Mouse (Mus musculus) liver, adult (tissue): ENCODE data around the gene Acads.

Experiments used
- GATA4 ChIP-seq: IDR thresholded peaks from 2 replicates; pipeline ENCODE4 v1.6.1; 2014; ENCODE audit warnings: mild to moderate bottlenecking, low read length; ENCODE audit not compliant: insufficient replicate concordance

Gene Acads

DNA sequence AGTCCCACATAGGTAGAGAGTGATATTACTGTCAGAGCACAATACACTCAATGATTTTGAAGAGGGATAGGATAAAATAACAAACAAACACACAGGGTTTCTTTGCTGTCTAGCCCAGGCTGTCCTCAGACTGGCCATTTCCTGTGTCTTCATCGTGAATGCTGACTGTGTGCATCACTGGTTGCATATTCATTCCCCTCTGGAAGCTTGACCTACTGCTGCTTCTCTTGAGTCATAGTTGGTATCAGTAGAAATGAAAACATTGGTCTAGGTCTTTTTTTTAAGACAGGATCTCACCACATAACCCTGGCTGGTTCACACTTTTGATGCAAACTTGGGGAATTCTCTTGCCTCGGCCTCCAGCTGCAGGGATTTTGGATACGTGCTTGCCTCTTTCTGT, 49.5 kb downstream of the Acads start:
- TF ChIP-seq GATA4, result no peak

DNA sequence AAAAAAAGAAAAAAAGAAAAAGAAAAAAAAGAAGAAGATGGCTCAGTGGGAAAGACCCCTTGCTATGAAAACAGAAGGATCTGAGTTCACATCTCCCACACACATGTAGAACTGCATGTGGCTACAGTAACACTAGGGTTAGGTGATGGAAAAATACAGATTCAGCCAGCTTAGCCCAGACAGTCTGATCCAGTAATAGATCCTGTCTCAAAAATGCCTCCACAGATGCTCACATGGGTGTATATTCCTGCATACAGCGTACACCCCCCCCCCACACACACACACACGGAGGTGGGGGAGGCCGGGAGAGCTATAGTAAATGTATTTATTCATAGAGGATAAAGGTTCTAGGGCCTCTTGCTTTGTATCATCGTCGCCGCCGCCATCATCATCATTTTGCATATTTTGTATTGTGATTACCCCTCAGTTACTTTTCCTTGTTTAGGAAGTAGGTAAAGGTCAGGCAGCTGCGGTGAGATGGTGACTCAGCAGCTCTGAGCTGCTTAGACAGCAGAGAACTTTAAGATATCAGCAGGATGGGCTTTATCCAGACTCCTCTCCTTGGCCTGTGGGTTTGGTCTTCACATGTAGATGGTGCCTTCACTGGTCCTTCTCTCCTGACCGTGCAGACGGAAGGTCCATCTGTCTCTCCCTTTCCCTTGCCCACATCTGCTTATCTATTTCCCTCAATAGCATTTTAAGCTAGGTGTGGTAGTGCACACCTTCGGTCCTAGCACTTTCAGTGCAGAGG, 50.3 kb downstream of the Acads start:
- no peak for TF ChIP-seq GATA4

GRCm38 (mm10) chr5:115066245-115066644, 52.9 kb downstream of the Acads start:
- TF ChIP-seq GATA4, result no peak

GRCm38 (mm10) chr5:115063391-115063790, 55.8 kb downstream of the Acads start:
- no peak for TF ChIP-seq GATA4

DNA sequence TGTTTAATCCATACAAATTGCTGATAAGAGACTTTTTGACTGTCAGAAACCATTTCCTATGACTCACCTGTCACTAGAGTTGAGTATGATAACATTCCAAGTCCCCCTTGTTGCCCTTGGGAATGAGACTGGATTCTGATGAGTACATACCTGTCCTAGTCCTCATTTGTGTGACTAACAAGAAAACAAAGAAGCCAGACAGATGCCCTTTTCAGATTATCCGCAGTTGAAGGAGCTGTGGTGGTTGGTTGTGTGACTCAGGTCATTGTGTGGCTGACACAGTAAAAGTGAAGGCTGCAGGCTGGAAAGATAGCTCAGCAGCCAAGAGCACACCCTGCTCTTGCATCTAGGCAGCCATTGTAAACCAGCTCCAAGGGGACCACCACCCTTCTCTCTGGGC, 56.6 kb downstream of the Acads start:
- no peak for TF ChIP-seq GATA4

DNA sequence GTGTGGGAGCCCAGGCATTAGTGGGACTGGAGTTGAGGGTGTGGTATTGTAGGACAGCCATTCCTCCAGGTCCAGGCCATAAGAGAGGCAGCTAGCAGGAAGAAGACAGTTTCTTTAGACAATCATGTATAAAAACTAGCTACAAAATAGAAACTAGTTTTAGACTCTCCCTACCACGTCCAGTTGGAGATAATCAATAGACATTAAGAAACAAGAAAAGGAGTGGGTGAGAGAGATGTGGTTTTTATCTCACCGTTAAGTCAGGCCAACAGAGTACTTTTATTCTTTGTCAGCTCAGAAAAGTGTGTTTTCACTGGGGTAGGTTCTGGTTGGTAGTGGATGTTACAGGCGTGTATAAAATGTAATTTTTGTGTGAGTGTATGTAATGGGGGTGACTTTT, 58.2 kb downstream of the Acads start:
- TF ChIP-seq GATA4, result no peak
